Mouse (Mus musculus) embryo, embryonic 10.5 days (tissue): ENCODE data around the gene Dnajb5.

ENCODE experiments used
- DNase-seq: peaks from one replicate; pipeline ENCODE4 v3.0.0-alpha.2; 2015; ENCODE audit warnings: low spot score

The Dnajb5 gene

GRCm38 (mm10) chr4:42944185-42944584 is 5.4 kb upstream of the Dnajb5 start:
- no peak for DNase-seq

DNA sequence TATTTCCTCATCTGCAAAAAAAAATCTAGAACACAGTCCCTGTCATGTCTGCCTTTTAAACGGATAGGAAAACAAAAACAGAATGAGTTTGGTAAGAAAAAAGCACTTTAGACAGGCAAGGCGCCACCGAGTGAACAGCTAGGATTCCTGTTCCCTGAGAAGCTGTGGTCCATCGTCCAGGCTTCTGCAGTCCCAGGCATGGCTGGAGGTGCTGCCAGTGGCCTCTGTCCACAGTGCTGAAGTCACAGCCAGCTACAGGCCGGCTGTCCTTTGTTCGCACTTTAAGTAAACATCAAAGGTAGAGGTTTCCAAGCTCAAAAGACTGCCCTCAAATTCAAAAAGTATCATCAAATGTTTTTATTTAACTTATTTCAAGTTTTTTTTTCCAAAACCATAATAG is 4.6 kb upstream of the Dnajb5 start:
- peak; percentile 63 for DNase-seq

GRCm38 (mm10) chr4:42945445-42945844 is 4.2 kb upstream of the Dnajb5 start:
- no peak for DNase-seq

GRCm38 (mm10) chr4:42945952-42946351 is 3.7 kb upstream of the Dnajb5 start:
- DNase-seq: peak; percentile 88

DNA sequence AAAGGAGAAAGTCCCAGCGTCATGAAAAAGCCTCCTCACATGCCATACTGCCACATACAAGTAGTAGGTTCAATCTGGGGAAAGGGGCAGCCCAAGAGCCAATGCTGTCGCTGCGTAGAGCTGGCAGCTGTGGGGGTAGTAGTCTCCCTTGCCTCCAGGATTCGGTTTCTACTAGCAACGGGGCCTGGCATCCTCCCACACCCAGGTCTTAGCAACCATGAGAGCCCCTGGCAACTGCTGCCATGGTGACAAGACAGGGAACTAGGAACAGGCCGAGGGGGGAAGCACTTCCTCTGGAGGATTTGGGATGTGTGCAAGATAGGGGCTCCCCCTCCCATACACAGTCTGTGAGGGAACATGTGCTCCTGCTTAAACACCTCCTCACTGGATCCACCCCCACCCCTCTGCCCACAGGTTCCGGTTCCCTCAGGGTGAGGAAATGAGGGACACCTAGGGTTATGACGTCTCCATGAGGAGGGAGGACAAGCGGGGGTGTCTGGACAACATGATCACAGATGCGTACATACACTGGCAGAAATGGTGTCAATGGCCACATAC is 2.8 kb upstream of the Dnajb5 start:
- DNase-seq: peak; percentile 61

DNA sequence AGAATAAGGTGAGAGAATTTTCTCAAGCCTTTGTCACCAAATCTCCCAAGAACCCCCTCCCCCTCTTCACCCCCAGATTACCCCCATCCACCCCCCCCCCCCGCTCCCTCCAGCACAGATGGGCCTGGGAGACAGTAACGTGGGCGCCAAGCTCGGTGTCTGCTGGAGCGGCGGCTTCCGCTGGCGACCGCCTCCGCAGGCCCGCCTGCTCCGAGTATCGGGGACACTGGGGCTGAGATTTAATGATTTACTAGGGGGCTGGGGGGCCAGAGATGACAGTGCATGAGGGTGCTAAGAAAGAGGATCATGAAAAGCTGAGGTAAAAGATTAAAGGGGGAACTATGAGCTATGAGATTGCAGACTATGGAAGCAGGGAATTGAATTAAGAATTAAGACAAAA is 1.1 kb upstream of the Dnajb5 start:
- DNase-seq: no peak

DNA sequence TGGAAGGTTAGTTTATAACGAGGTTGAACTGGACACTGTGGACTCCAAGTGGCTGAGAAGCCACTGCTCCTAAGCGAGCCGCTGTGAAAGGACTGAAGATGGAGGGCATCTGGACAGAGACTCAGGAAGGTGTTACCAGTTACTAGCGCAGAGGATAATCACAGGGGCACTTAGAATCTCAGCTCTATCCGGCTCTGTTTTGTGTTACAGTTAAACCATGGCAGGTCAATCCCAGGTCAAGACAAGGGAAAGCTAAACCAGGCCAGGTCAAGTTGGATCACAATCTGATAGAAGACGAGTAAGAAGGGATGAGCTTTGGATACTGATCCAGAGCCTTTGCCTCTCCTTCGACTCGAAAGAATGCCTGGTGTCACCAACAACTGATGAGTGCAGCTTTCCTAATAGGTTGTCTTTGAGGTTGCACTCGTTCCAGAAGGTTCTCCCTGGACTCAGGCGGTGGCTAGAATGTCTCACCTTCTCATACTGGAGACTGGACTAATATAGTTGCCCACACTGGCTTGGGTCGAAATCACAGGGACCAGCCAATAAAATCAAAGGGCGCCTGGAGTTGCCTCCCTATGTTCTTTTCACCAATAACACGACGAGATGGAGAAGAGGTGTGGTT is 451 bp upstream of the Dnajb5 start:
- DNase-seq: no peak

GRCm38 (mm10) chr4:42950065-42950558 is 498 bp downstream of the Dnajb5 start:
- peak; percentile 89 for DNase-seq

DNA sequence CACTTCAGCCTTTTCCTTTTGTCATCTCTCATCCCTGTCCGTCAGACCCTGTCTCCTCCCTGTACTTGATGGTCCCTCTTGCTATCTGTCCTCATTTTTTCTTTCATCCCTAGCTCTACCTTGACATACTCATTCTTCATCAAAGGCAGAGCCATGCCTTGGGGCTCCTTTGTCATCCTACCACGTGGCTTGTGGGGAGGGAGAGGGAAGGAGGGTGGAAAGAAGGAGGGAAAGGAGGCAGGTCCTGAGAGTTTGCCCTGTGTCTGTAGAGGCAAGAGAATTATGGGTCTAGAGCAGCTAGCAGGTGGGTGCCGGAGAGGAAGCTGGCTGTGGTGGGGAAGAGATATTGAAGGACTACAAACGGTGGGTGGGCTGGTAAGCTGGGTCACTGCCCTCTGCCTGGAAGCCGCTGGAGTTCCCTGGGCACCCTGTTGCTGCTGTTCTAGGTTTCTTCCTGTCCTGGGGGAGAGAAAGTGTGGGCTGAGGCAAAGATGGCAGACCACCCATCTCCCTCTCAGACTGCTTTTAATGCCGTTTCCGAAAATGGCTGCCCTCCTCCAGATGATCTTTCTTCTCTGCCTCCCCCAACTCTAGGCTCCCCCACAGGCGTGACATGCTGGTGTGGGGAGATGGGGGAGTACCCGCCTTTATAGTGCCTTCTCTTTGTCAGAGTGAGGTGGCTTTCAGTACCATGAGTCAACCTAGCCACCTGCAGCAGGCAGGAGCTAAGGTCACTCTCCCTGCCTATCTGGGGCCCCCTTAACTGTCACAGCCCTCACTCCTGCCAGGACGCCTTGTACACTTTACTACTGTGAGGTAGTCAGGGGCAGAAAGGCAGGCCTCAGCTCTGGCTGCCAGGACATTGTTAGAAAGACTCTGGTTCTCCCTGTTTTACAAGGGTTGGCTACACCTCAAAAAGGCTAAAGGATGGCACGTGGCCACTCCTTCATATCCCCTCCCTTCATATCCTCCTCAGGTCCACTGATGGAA is 1.9 kb downstream of the Dnajb5 start:
- no peak for DNase-seq

- DNase-seq: no peak
Observed at GRCm38 (mm10) chr4:42952563-42952962, 2.9 kb downstream of the Dnajb5 start.

DNA sequence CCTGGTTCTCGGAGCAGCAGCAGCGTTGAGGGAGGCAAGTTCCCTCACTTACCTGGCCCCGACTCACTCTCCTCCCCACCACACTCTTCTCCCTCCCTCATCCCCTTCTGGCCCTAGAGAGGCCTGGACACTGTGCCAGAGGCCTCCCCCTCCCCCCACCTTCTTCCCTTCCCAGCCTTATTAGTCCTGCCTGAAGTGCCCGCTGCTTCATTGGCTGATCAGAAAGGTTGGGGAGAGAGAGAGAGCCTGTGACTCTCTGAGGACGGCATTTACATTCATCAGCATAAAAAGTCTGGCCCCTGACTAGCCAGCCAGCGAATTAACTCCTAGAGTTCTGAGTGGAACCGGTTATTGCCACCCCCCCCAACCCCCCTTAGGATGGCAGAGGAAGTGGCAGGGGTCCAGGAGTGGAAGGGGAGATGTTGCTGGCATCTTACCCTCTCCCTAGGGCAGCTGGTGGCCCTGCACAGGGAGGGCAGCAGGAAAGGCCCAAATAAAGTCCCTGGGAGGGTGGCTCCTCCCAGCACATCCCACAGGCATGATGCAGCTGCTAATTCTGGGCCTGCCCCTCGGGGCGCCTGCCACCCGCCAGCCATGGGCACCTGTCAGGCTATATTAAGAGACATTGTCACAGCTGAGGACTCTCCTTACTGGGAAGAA is 4.0 kb downstream of the Dnajb5 start:
- peak; percentile 37 for DNase-seq

DNA sequence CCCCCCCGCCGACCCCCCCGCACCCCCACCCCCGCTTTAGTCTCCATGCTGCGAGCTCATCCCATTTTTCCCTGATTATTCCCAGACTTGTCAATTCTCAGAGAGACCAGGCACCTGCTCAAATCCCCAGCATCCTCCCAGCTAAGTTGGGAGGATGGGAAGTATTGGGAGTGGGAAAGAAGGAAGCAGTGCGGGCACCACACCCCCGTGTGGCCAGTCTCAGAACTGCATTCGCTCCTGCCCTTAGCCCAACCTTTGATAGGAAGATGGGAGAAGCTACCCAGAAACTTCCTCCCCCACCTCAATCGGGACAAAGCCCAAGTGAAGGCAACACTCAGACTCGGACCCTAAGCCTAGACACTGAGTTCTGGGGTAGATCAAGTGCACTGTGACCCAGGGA is 4.7 kb downstream of the Dnajb5 start:
- peak; percentile 85 for DNase-seq

DNA sequence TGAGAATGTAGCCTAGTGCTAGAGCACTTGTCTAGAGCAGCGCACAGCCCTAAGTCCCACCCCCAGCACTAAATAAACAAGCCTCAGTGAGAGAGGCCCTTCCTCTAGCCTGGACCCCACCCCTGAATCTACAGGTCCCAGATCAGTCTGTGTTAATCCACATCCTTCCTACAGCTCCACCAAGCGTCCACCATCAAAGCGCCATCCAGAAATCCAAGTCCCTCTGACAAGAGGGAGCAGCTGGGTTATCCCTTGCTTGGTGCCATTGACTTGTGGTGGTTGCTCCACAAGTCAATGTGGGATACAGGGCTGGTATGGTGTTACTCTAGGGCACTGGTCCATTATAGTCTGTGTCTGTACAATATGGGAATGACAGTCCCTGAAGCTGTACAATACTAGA is 5.6 kb downstream of the Dnajb5 start:
- DNase-seq: no peak

GRCm38 (mm10) chr4:42956581-42956980 is 7.0 kb downstream of the Dnajb5 start:
- no peak for DNase-seq

GRCm38 (mm10) chr4:42957306-42957705 is 7.7 kb downstream of the Dnajb5 start:
- no peak for DNase-seq

DNA sequence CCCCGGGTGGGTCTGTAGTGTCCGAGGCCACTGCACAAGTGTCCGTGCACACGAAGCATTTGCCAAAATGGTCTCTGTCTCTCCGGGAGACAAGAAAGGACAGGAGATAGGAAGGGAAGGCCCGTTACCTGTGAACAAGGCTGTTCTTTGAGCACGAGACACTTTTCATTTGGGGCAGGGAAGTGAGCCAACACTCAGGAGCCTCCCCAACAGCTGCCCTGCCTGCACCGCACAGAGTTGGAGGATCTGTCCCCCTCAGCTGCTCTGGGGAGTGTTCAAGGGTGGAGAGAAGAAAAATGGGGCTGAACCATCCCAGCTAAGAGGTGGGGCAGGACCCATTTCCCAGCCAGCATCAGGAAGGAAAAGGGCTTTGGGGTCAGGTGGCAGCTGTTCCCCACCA is 8.4 kb downstream of the Dnajb5 start:
- no peak for DNase-seq

DNA sequence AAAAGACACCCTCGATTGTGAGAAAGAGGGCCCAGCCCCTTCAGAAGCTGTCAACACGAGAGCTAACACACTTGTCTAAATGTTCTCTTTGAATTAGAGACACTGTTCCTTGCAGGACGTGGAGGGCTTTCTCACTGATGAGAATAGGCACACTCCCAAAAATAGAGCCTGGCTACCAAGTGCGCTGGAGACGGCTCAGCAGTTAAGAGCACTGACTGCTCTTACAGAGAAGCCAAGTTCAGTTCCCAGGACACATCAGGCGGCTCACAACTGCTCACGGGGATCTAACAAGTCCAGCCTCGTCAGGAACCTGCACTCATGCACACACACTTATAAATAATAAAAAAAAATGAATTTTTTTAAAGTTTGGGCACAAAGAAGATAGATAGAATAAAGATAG is 9.3 kb downstream of the Dnajb5 start:
- no peak for DNase-seq

GRCm38 (mm10) chr4:42959382-42959781 is 9.8 kb downstream of the Dnajb5 start:
- no peak for DNase-seq

DNA sequence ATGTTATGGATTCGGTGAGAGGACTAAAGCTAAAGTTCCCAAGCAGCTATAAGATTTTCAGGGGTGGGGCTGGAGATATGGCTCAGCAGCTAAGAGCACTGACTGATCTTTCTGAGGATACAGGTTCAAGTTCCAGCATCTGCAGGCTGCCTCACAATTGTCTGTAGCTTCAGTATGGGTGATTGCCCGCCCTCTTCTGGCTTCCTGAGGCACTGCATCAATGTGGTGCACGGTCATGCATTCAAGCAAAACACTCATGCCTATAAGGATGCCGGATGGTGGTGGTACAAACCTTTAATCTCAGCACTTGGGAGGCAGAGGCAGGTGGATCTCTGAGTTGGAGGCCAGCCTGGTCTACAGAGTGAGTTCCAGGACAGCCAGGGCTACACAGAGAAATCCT is 12.0 kb downstream of the Dnajb5 start:
- peak; percentile 75 for DNase-seq

DNA sequence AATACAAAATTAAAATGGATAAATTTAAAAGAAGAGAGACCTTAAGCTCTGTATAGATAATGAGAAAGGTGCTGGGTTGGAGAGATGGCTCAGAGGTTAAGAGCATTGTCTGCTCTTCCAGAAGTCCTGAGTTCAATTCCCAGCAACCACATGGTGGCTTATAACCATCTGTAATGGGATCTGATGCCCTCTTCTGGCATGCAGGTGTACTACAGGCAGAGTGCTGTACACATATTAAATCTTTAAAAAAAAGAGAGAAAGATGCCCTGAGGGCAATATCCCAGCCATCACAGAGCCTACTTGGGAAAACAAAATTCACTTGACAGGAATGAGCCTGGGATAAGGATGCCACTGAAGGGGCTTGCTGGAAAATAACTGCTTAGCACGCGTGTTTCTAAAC is 13.9 kb downstream of the Dnajb5 start:
- DNase-seq: no peak

- DNase-seq: peak; percentile 89
Observed at GRCm38 (mm10) chr4:42965039-42965719, 15.6 kb downstream of the Dnajb5 start.

DNA sequence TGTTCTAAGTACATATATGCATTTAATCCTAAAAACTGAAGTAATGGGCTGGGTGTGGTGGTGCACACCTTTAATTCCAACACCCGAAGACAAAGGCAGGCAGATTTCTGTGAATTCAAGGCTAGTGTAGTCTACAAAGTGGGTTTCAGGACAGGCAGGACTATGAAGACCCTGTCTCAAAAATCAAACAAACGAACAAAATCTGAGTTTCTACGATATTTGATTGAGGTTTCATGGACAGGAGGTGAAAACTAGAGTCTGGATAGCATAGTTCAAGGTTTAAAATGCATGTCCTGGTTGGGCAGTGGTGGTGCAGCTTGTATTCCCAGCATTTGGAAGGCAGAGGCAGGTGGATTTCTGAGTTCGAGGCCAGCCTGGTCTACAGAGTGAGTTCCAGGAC is 19.7 kb downstream of the Dnajb5 start, which contains the start of gene 1700022I11Rik:
TSS of gene 1700022I11Rik (plus strand) at position 301 of the 400 bp plus-strand sequence.
- no peak for DNase-seq
